Mouse (Mus musculus) limb, embryonic 14.5 days (tissue): Measurements from ENCODE around the gene Ldb3. TPM values are rescaled to one million over a fixed set of nuclear protein-coding genes. Genes with fewer than 3 reads are reported as not detected.

ENCODE experiments used
- ATAC-seq: fragments of 200-750 bp; cut with Nextera tagmentation; 2 replicates; pipeline ENCODE4 v1.8.0; 2017; ENCODE audit warnings: low read depth, moderate number of reproducible peaks, moderate TSS enrichment; ENCODE audit not compliant: low FRiP score
- DNase-seq: peaks from one replicate; pipeline ENCODE4 v3.0.0-alpha.2; 2015; ENCODE audit warnings: low spot score
- H3K27ac ChIP-seq: fragments of 300-500 bp; sonication (generic); replicated peaks from 2 replicates; pipeline ENCODE4 v1.5.1; 2014; ENCODE audit warnings: low read depth, mild to moderate bottlenecking, low read length, moderate library complexity, mixed read lengths
- H3K27me3 ChIP-seq: fragments of 300-500 bp; sonication (generic); 2 replicates; pipeline ENCODE4 v1.6.1; 2014; ENCODE audit warnings: low read length, mixed read lengths; ENCODE audit not compliant: control insufficient read depth, insufficient read depth
- H3K36me3 ChIP-seq: fragments of 300-500 bp; sonication (generic); 2 replicates; pipeline ENCODE4 v1.6.1; 2014; ENCODE audit warnings: mild to moderate bottlenecking, low read length, moderate library complexity, mixed read lengths; ENCODE audit not compliant: control insufficient read depth, insufficient read depth
- H3K4me1 ChIP-seq: fragments of 300-500 bp; sonication (generic); 2 replicates; pipeline ENCODE4 v1.6.1; 2014; ENCODE audit warnings: antibody characterized with exemption, low read length, mixed read lengths; ENCODE audit not compliant: control insufficient read depth, insufficient read depth
- H3K4me2 ChIP-seq: fragments of 300-500 bp; sonication (generic); replicated peaks from 2 replicates; pipeline ENCODE4 v1.6.1; 2014; ENCODE audit warnings: low read depth, mild to moderate bottlenecking, low read length, moderate library complexity; ENCODE audit not compliant: severe bottlenecking
- H3K4me3 ChIP-seq: fragments of 300-500 bp; sonication (generic); replicated peaks from 2 replicates; pipeline ENCODE4 v1.5.1; 2014; ENCODE audit warnings: low read length
- H3K9ac ChIP-seq: fragments of 300-500 bp; sonication (generic); 2 replicates; pipeline ENCODE4 v1.6.1; 2014; ENCODE audit warnings: mild to moderate bottlenecking, low read depth, low read length, moderate library complexity; ENCODE audit not compliant: severe bottlenecking
- H3K9me3 ChIP-seq: fragments of 300-500 bp; sonication (generic); 2 replicates; pipeline ENCODE4 v1.6.1; 2016; ENCODE audit warnings: low read length; ENCODE audit not compliant: control insufficient read depth
- POLR2A ChIP-seq: fragments of 200-500 bp; IDR thresholded peaks from 2 replicates; pipeline ENCODE4 v1.8.0; 2012; ENCODE audit warnings: inconsistent platforms, mild to moderate bottlenecking, moderate library complexity, borderline replicate concordance; ENCODE audit not compliant: insufficient read depth, insufficient read length; ENCODE audit errors: extremely low read depth
- WGBS: fragments of 180-500 bp; shearing (Covaris S2); extraction: QIAGEN DNeasy Blood & Tissue Kit; methylation state at CpG from one replicate; pipeline ENCODE4 v1.1.7; 2014; 5-methylcytosine and 5-hydroxymethylcytosine counted together
- polyA plus RNA-seq, 2 experiments: library from polyadenylated mRNA; depleted of rRNA in 1 of 2; stranded (reverse) in 1 of 2; unstranded in 1 of 2; fragments of >200 nt; fragmentation: Nextera tagmentation in 1 of 2; extraction: Ambion mirVana in 1 of 2; gene quantifications; 2 replicates each; pipeline versions ENCODE4 v1.2.1 to v1.2.3; 2012 to 2014

Ldb3 gene
- polyA plus RNA-seq, 2 experiments, result 26.6 to 37.7 TPM

GRCm38 (mm10) chr14:34623531-34624210 is 35.2 kb upstream of the Ldb3 start:
- no peaks in the 10 kb centered on the region for H3K4me1 ChIP-seq
- H3K36me3 ChIP-seq, result no peaks in the 10 kb centered on the region
- no peak for TF ChIP-seq POLR2A
- ATAC-seq (no peak), DNase-seq (no peak)
- H3K9ac ChIP-seq, result no peak overlapping the region
- no peaks in the 10 kb centered on the region for H3K27me3 ChIP-seq
- WGBS, result 67% methylated on average over 16 of the region's 16 CpGs
- no peak overlapping the region for H3K4me3 ChIP-seq
- no peaks in the 10 kb centered on the region for H3K9me3 ChIP-seq
- no peak overlapping the region for H3K4me2 ChIP-seq
- H3K27ac ChIP-seq, result no peak overlapping the region

GRCm38 (mm10) chr14:34623074-34623473 is 34.6 kb upstream of the Ldb3 start:
- Histone ChIP-seq H3K4me3 (no peak overlapping the region), H3K27ac (no peak overlapping the region), H3K27me3 (no peaks in the 10 kb centered on the region), H3K36me3 (no peaks in the 10 kb centered on the region), H3K9ac (no peak overlapping the region), H3K4me2 (no peak overlapping the region), H3K4me1 (no peaks in the 10 kb centered on the region), H3K9me3 (no peaks in the 10 kb centered on the region)
- DNase-seq (no peak), ATAC-seq (no peak)
- WGBS, result 86% methylated on average over 5 of the region's 5 CpGs
- TF ChIP-seq POLR2A, result no peak

GRCm38 (mm10) chr14:34620611-34621376 is 32.3 kb upstream of the Ldb3 start:
- no peak overlapping the region for H3K4me3 ChIP-seq
- DNase-seq (peak; percentile 55), ATAC-seq (no peak)
- no peak overlapping the region for H3K4me2 ChIP-seq
- H3K9me3 ChIP-seq, result no peaks in the 10 kb centered on the region
- H3K27me3 ChIP-seq, result peaks cover 1% of the 10 kb centered on the region; the same call in 1 of the 2 replicates
- no peaks in the 10 kb centered on the region for H3K4me1 ChIP-seq
- 41% methylated on average over 10 of the region's 10 CpGs for WGBS
- H3K36me3 ChIP-seq, result no peaks in the 10 kb centered on the region
- H3K9ac ChIP-seq, result no peak overlapping the region
- H3K27ac ChIP-seq, result no peak overlapping the region
- no peak for TF ChIP-seq POLR2A

GRCm38 (mm10) chr14:34618808-34619207 is 30.3 kb upstream of the Ldb3 start:
- H3K4me2 ChIP-seq, result no peak overlapping the region

GRCm38 (mm10) chr14:34616821-34617220 is 28.3 kb upstream of the Ldb3 start:
- DNase-seq (peak; percentile 90), ATAC-seq (peak; percentile 83)
- WGBS, result 3% methylated on average over 8 of the region's 8 CpGs
- H3K4me2 ChIP-seq, result no peak overlapping the region
- H3K36me3 ChIP-seq, result no peaks in the 10 kb centered on the region
- H3K27ac ChIP-seq, result no peak overlapping the region
- H3K4me1 ChIP-seq, result no peaks in the 10 kb centered on the region
- no peaks in the 10 kb centered on the region for H3K9me3 ChIP-seq
- no peak overlapping the region for H3K4me3 ChIP-seq
- peaks cover 14% of the 10 kb centered on the region for H3K27me3 ChIP-seq
- TF ChIP-seq POLR2A, result no peak
- H3K9ac ChIP-seq, result no peak overlapping the region

More at GRCm38 (mm10) chr14:34618808-34619207, 30.3 kb upstream of the Ldb3 start:
- WGBS, result 25% methylated on average over 9 of the region's 9 CpGs
- Histone ChIP-seq H3K9me3 (no peaks in the 10 kb centered on the region), H3K4me3 (no peak overlapping the region), H3K36me3 (no peaks in the 10 kb centered on the region), H3K27ac (no peak overlapping the region), H3K4me1 (no peaks in the 10 kb centered on the region), H3K27me3 (peaks cover 14% of the 10 kb centered on the region), H3K9ac (no peak overlapping the region)
- no peak for TF ChIP-seq POLR2A
- DNase-seq (no peak), ATAC-seq (no peak)
